Mouse (Mus musculus) lung, postnatal 0 days (tissue): ENCODE measurements around the gene Chp2.

Source experiments
- CTCF ChIP-seq: IDR thresholded peaks from 2 replicates; pipeline ENCODE4 v1.5.1; 2016; ENCODE audit warnings: antibody characterized with exemption, mild to moderate bottlenecking
- EP300 ChIP-seq: IDR thresholded peaks from 2 replicates; pipeline ENCODE4 v1.6.1; 2016; ENCODE audit warnings: antibody characterized with exemption, mild to moderate bottlenecking, control low read depth

DNA sequence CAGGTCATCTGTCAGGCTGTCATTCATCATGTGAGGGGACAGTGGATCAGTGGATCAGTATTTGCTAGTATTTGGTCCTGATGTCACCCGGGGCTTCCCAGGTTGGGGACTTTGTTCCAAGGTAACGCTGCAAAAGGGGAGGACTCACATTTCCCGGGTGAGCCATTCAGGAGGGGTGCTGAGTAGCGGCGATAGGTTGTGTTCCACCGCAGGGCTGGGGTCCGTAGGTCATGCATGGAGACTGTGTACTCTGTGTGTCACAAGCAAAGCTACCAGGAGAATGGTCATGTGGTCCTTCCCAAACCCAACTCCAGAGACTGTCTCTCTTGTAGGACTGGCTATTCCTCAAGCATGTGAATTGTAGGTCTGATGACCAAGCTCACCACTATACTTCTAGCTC, 38.6 kb upstream of the Chp2 start:
- TF ChIP-seq CTCF: no peak
- TF ChIP-seq EP300: no peak
